Mouse (Mus musculus) heart, adult 2 months (tissue): ENCODE results near the gene Sec14l3.

Source experiments
- CTCF ChIP-seq: fragments of 200-600 bp; IDR thresholded peaks from 2 replicates; pipeline ENCODE4 v1.8.1; 2022; ENCODE audit warnings: antibody characterized with exemption, mild to moderate bottlenecking, moderate library complexity
- EP300 ChIP-seq: fragments of 200-500 bp; IDR thresholded peaks from 2 replicates; pipeline ENCODE4 v1.6.1; 2011; ENCODE audit warnings: low read depth, low read length, control low read depth; ENCODE audit not compliant: insufficient read depth

DNA sequence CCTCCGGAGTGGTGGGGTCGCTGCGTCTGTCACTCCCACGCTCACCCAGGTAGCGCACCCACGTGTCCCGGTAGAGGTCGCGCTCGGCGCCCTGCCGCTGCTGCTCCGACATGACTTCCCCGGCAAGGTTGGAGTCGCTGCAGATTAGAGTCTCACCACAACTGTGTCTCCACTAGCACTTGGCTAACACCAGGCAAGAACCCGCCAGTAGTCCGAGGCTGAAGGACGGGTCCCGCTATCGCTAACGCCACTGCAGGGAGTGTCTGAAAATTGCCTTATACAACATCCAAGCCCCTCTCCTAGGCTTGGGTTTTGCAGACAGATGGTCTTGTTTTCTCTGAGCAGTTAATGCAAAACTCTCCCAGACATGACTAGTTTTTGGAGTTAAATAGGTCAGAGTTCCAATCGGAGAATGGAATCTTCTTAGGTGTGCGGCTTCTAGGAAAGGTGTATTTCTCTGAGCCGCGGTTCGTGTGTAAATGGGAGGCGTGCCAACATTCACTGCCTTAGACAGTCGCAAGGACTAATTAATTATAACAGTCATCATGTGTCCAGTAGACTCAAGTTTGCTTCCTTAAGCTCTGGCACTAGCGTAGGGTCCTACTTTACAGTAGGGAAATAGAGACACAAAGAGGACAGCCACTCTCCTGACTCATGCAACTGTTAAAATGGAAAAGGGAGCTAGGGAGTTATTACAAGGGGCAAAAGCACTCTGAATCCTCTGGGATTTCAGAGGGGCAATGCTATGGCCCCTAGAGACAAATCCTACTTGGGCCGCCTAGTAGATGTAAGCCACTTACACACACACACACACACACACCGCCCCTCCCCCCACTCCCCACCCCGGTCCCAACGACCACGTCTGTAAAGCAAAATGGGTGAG lies 30.8 kb downstream of the Sec14l3 start, which contains the start of gene Mtfp1:
- TF ChIP-seq EP300 (0 out of 2 replicates have a peak, but pooled peaks have one; percentile 25), CTCF (no peak)
